Mouse (Mus musculus) embryonic fibroblast, embryonic 13.5 days (primary cell): ENCODE results near the gene Gemin5. TPM values are rescaled to one million over a fixed set of nuclear protein-coding genes. Genes with fewer than 3 reads are reported as not detected.
"Not testable (repeated sequence)": the region's sequence is repeated elsewhere in the genome, so short reads cannot be mapped to it uniquely, and the experiment has no call there.

Experiments used
- H3K27ac ChIP-seq: 2 replicates; pipeline ENCODE4 v1.5.1; 2012; ENCODE audit warnings: low read length, control low read depth, inconsistent platforms; ENCODE audit not compliant: insufficient read depth
- H3K4me1 ChIP-seq: 2 replicates; pipeline ENCODE4 v1.6.1; 2011; ENCODE audit warnings: low read length; ENCODE audit not compliant: control insufficient read depth, insufficient read depth
- H3K4me3 ChIP-seq: 2 replicates; pipeline ENCODE4 v1.5.1; 2011; ENCODE audit warnings: mild to moderate bottlenecking, control low read depth, low read length; ENCODE audit not compliant: insufficient read depth
- CTCF ChIP-seq: IDR thresholded peaks from 2 replicates; pipeline ENCODE4 v1.5.1; 2011; ENCODE audit warnings: mild to moderate bottlenecking, control low read depth, low read length, moderate library complexity, borderline replicate concordance; ENCODE audit not compliant: insufficient read depth
- POLR2A ChIP-seq: IDR thresholded peaks from 2 replicates; pipeline ENCODE4 v1.6.1; 2011; ENCODE audit warnings: low read depth, mild to moderate bottlenecking, control low read depth, low read length, moderate library complexity
- polyA plus RNA-seq: library from polyadenylated mRNA; stranded (reverse); fragments of >200 nt; gene quantifications from 2 replicates; pipeline ENCODE4 v1.2.4, GENCODE M21; 2011; ENCODE audit warnings: low read depth; ENCODE audit not compliant: missing spikeins, insufficient read length

The Gemin5 gene
- polyA plus RNA-seq, 1 experiment, result 16.1 TPM

GRCm38 (mm10) chr11:58200226-58200625 is 31.9 kb upstream of the Gemin5 start:
- TF ChIP-seq CTCF, result no peak
- Histone ChIP-seq H3K4me3 (no peak overlapping the region), H3K4me1 (no peaks in the 10 kb centered on the region), H3K27ac (no peak overlapping the region)

GRCm38 (mm10) chr11:58199229-58200037 is 31.1 kb upstream of the Gemin5 start, which contains the start of the genes Igtp and Irgm2:
Igtp (plus strand) TSS chr11:58199556.
Irgm2 (plus strand) TSS chr11:58199618.
- H3K4me1 ChIP-seq, result not testable (repeated sequence)
- Histone ChIP-seq H3K27ac (peak within 1 kb of the TSS; percentile 28; the same call in 1 of the 2 replicates), H3K4me3 (peak within 1 kb of the TSS; percentile 61)
- peak; percentile 55 for TF ChIP-seq POLR2A

- Histone ChIP-seq H3K4me3 (peak overlapping the region; percentile 61; the same call in 1 of the 2 replicates), H3K4me1 (no peaks in the 10 kb centered on the region), H3K27ac (no peak overlapping the region)
- no peak for TF ChIP-seq POLR2A
- no peak for TF ChIP-seq CTCF
These were observed 30.3 kb upstream of the Gemin5 start for GRCm38 (mm10) chr11:58198663-58199062.

- no peaks in the 10 kb centered on the region for H3K4me1 ChIP-seq
- TF ChIP-seq CTCF, result no peak
- no peak for TF ChIP-seq POLR2A
These were observed 25.7 kb upstream of the Gemin5 start for GRCm38 (mm10) chr11:58193860-58194520.

GRCm38 (mm10) chr11:58193326-58193725 is 25.0 kb upstream of the Gemin5 start:
- no peak overlapping the region for H3K4me3 ChIP-seq
- H3K4me1 ChIP-seq, result no peaks in the 10 kb centered on the region
- TF ChIP-seq CTCF, result no peak
- TF ChIP-seq POLR2A, result no peak
- no peak overlapping the region for H3K27ac ChIP-seq

More at GRCm38 (mm10) chr11:58193860-58194520, 25.7 kb upstream of the Gemin5 start:
- no peak overlapping the region for H3K4me3 ChIP-seq
- no peak overlapping the region for H3K27ac ChIP-seq

GRCm38 (mm10) chr11:58189675-58190074 is 21.3 kb upstream of the Gemin5 start:
- Histone ChIP-seq H3K4me1 (no peaks in the 10 kb centered on the region), H3K4me3 (no peak overlapping the region), H3K27ac (no peak overlapping the region)
- TF ChIP-seq POLR2A (no peak), CTCF (no peak)

- no peak for TF ChIP-seq CTCF
- TF ChIP-seq POLR2A, result no peak
- Histone ChIP-seq H3K27ac (no peak overlapping the region), H3K4me3 (no peak overlapping the region)
These were observed 15.2 kb upstream of the Gemin5 start for GRCm38 (mm10) chr11:58183579-58183978.

GRCm38 (mm10) chr11:58180756-58181155 is 12.4 kb upstream of the Gemin5 start:
- TF ChIP-seq CTCF, result no peak
- TF ChIP-seq POLR2A, result no peak
- no peak overlapping the region for H3K27ac ChIP-seq
- H3K4me1 ChIP-seq, result no peaks in the 10 kb centered on the region
- H3K4me3 ChIP-seq, result no peak overlapping the region

More at GRCm38 (mm10) chr11:58183579-58183978, 15.2 kb upstream of the Gemin5 start:
- no peaks in the 10 kb centered on the region for H3K4me1 ChIP-seq

- H3K27ac ChIP-seq, H3K4me3 ChIP-seq, H3K4me1 ChIP-seq: not testable (repeated sequence)
These were observed 11.6 kb upstream of the Gemin5 start for GRCm38 (mm10) chr11:58179986-58180385.

GRCm38 (mm10) chr11:58179563-58179962 is 11.2 kb upstream of the Gemin5 start:
- Histone ChIP-seq H3K4me3 (no peak overlapping the region), H3K27ac (no peak overlapping the region), H3K4me1 (no peaks in the 10 kb centered on the region)
- TF ChIP-seq CTCF (no peak), POLR2A (no peak)
